Mouse (Mus musculus) forebrain, embryonic 16.5 days (tissue): Measurements from ENCODE around the gene Scly. TPM values are rescaled to one million over a fixed set of nuclear protein-coding genes. Genes with fewer than 3 reads are reported as not detected.
A peak's percentile ranks its signal among the peaks of the same experiment; 100 is the strongest.

ENCODE experiments used
- ATAC-seq: fragments of 200-750 bp; cut with Nextera tagmentation; 2 replicates; pipeline ENCODE4 v1.8.0; 2017; ENCODE audit warnings: mild to moderate bottlenecking, moderate library complexity
- H3K27ac ChIP-seq: fragments of 300-500 bp; sonication (generic); 2 replicates; pipeline ENCODE4 v1.5.1; 2014; ENCODE audit warnings: low read length, control low read depth
- H3K27me3 ChIP-seq: fragments of 300-500 bp; sonication (generic); replicated peaks from 2 replicates; pipeline ENCODE4 v1.6.1; 2014; ENCODE audit warnings: low read length; ENCODE audit not compliant: control insufficient read depth, insufficient read depth
- H3K36me3 ChIP-seq: fragments of 300-500 bp; sonication (generic); 2 replicates; pipeline ENCODE4 v1.6.1; 2014; ENCODE audit not compliant: control insufficient read depth, insufficient read depth
- H3K4me1 ChIP-seq: fragments of 300-500 bp; sonication (generic); replicated peaks from 2 replicates; pipeline ENCODE4 v1.6.1; 2014; ENCODE audit warnings: low read length; ENCODE audit not compliant: control insufficient read depth, insufficient read depth
- H3K4me2 ChIP-seq: fragments of 300-500 bp; sonication (generic); 2 replicates; pipeline ENCODE4 v1.6.1; 2014; ENCODE audit warnings: mild to moderate bottlenecking, low read length, control low read depth
- H3K4me3 ChIP-seq: fragments of 300-500 bp; sonication (generic); replicated peaks from 2 replicates; pipeline ENCODE4 v1.5.1; 2014; ENCODE audit warnings: mild to moderate bottlenecking, low read length, control low read depth
- H3K9ac ChIP-seq: fragments of 300-500 bp; sonication (generic); replicated peaks from 2 replicates; pipeline ENCODE4 v1.6.1; 2014; ENCODE audit warnings: low read depth, low read length, control low read depth
- H3K9me3 ChIP-seq: fragments of 300-500 bp; sonication (generic); 2 replicates; pipeline ENCODE4 v1.6.1; 2016; ENCODE audit warnings: low read length; ENCODE audit not compliant: control insufficient read depth
- WGBS: fragments of 180-500 bp; shearing (Covaris S2); extraction: QIAGEN DNeasy Blood & Tissue Kit; methylation state at CpG from one replicate; pipeline ENCODE4 v1.1.7; 2014; 5-methylcytosine and 5-hydroxymethylcytosine counted together
- polyA plus RNA-seq: library from polyadenylated mRNA; unstranded; fragments of >200 nt; fragmentation: Nextera tagmentation; extraction: Ambion mirVana; gene quantifications from 2 replicates; pipeline ENCODE4 v1.2.1, GENCODE M21; 2015

Scly gene
- polyA plus RNA-seq, 1 experiment from 2014 or later = 9.3 TPM

- H3K4me1 ChIP-seq = peaks cover 8% of the 10 kb centered on the region
- no peaks in the 10 kb centered on the region for H3K36me3 ChIP-seq
- H3K27me3 ChIP-seq = peaks cover 34% of the 10 kb centered on the region
- H3K4me2 ChIP-seq = peak overlapping the region; percentile 48
- peak overlapping the region; percentile 35 for H3K9ac ChIP-seq
- H3K27ac ChIP-seq = no peak overlapping the region
- ATAC-seq = no peak
- H3K4me3 ChIP-seq = peak overlapping the region; percentile 32
- WGBS = 4% methylated on average over 68 of the region's 68 CpGs
- H3K9me3 ChIP-seq = no peaks in the 10 kb centered on the region
These were observed 47.0 kb downstream of the Scly start for GRCm38 (mm10) chr1:91344921-91345685.

GRCm38 (mm10) chr1:91346892-91347291 lies 48.8 kb downstream of the Scly start:
- Histone ChIP-seq H3K4me3 (no peak overlapping the region), H3K9me3 (no peaks in the 10 kb centered on the region), H3K4me2 (no peak overlapping the region), H3K4me1 (peaks cover 8% of the 10 kb centered on the region), H3K9ac (no peak overlapping the region), H3K27me3 (peaks cover 34% of the 10 kb centered on the region), H3K36me3 (no peaks in the 10 kb centered on the region), H3K27ac (no peak overlapping the region)
- 35% methylated on average over 3 of the region's 3 CpGs for WGBS
- ATAC-seq = peak; percentile 79

- peaks cover 8% of the 10 kb centered on the region; the same call in 1 of the 2 replicates for H3K27me3 ChIP-seq
- ATAC-seq = no peak
- no peaks in the 10 kb centered on the region for H3K36me3 ChIP-seq
- no peak within 1 kb of the TSS for H3K27ac ChIP-seq
- no peaks in the 10 kb centered on the region for H3K9me3 ChIP-seq
- H3K4me3 ChIP-seq = no peak within 1 kb of the TSS
- 59% methylated on average over 4 of the region's 4 CpGs for WGBS
- H3K4me1 ChIP-seq = no peaks in the 10 kb centered on the region
- no peak within 1 kb of the TSS for H3K9ac ChIP-seq
- H3K4me2 ChIP-seq = no peak within 1 kb of the TSS
These were observed 52.7 kb downstream of the Scly start, which contains the start of gene Klhl30 for GRCm38 (mm10) chr1:91350841-91351240. Klhl30 (plus strand) TSS chr1:91351016.

GRCm38 (mm10) chr1:91351249-91351648 lies 53.1 kb downstream of the Scly start:
- Histone ChIP-seq H3K4me2 (no peak overlapping the region), H3K9ac (no peak overlapping the region), H3K27ac (no peak overlapping the region), H3K36me3 (no peaks in the 10 kb centered on the region), H3K4me3 (no peak overlapping the region), H3K27me3 (peaks cover 4% of the 10 kb centered on the region; the same call in 1 of the 2 replicates), H3K4me1 (no peaks in the 10 kb centered on the region), H3K9me3 (no peaks in the 10 kb centered on the region)
- 85% methylated on average over 3 of the region's 3 CpGs for WGBS
- no peak for ATAC-seq

GRCm38 (mm10) chr1:91352277-91352676 lies 54.1 kb downstream of the Scly start:
- Histone ChIP-seq H3K4me1 (no peaks in the 10 kb centered on the region), H3K27ac (no peak overlapping the region), H3K4me3 (no peak overlapping the region), H3K4me2 (no peak overlapping the region), H3K27me3 (no peaks in the 10 kb centered on the region), H3K36me3 (no peaks in the 10 kb centered on the region), H3K9ac (no peak overlapping the region), H3K9me3 (no peaks in the 10 kb centered on the region)
- 91% methylated on average over 2 of the region's 2 CpGs for WGBS
- ATAC-seq = no peak

GRCm38 (mm10) chr1:91356105-91356504 lies 58.0 kb downstream of the Scly start:
- no peaks in the 10 kb centered on the region for H3K27me3 ChIP-seq
- no peak for ATAC-seq
- H3K9ac ChIP-seq = no peak overlapping the region
- H3K4me2 ChIP-seq = no peak overlapping the region
- no peaks in the 10 kb centered on the region for H3K4me1 ChIP-seq
- no peaks in the 10 kb centered on the region for H3K9me3 ChIP-seq
- no peak overlapping the region for H3K4me3 ChIP-seq
- H3K27ac ChIP-seq = no peak overlapping the region
- no peaks in the 10 kb centered on the region for H3K36me3 ChIP-seq
- WGBS = 85% methylated on average over 11 of the region's 11 CpGs

GRCm38 (mm10) chr1:91362113-91362512 lies 64.0 kb downstream of the Scly start:
- Histone ChIP-seq H3K9me3 (no peaks in the 10 kb centered on the region), H3K4me3 (no peak overlapping the region), H3K9ac (no peak overlapping the region), H3K4me1 (peaks cover 9% of the 10 kb centered on the region), H3K27me3 (peaks cover 6% of the 10 kb centered on the region), H3K36me3 (no peaks in the 10 kb centered on the region), H3K27ac (no peak overlapping the region), H3K4me2 (no peak overlapping the region)
- WGBS = 79% methylated on average over 5 of the region's 5 CpGs
- ATAC-seq = no peak

- peaks cover 6% of the 10 kb centered on the region for H3K27me3 ChIP-seq
- H3K9ac ChIP-seq = no peak overlapping the region
- no peak overlapping the region for H3K4me3 ChIP-seq
- peaks cover under 1% of the 10 kb centered on the region; the same call in 1 of the 2 replicates for H3K36me3 ChIP-seq
- no peak overlapping the region for H3K27ac ChIP-seq
- H3K9me3 ChIP-seq = no peaks in the 10 kb centered on the region
- no peak for ATAC-seq
- H3K4me2 ChIP-seq = no peak overlapping the region
- H3K4me1 ChIP-seq = peaks cover 9% of the 10 kb centered on the region
- WGBS = 94% methylated on average over 16 of the region's 16 CpGs
These were observed 66.9 kb downstream of the Scly start for GRCm38 (mm10) chr1:91364822-91365644.

GRCm38 (mm10) chr1:91365816-91366214 lies 67.7 kb downstream of the Scly start:
- peak overlapping the region; percentile 43 for H3K4me3 ChIP-seq
- no peak overlapping the region for H3K9ac ChIP-seq
- H3K36me3 ChIP-seq = peaks cover 4% of the 10 kb centered on the region; the same call in 1 of the 2 replicates
- no peak for ATAC-seq
- H3K9me3 ChIP-seq = no peaks in the 10 kb centered on the region
- H3K27ac ChIP-seq = no peak overlapping the region
- H3K4me1 ChIP-seq = peaks cover 9% of the 10 kb centered on the region
- peaks cover 6% of the 10 kb centered on the region for H3K27me3 ChIP-seq
- 37% methylated on average over 8 of the region's 8 CpGs for WGBS
- peak overlapping the region; percentile 65 for H3K4me2 ChIP-seq
